In the genomic region with DNA sequence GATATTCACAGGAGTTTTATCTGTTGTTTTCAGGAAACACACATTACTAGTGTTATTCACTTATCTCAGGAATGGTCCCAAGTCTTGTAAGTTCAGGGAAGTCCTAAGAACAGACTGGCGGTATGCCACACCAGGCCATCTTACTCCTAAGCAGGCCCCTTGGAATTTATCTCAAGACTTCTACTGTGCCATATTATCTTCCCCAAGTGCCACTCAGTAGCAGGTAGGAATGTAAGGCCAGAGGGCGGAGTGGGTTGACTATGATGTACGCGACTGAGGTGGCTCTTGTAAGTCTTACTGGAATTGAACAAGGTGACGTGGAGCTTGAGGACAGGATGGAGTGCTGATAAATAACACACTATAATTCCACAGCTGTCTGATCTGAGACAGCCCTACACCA, we compare ENCODE assay signal across 17 mouse cellular contexts.
"Had no signal": no experiment of that assay in that cellular context is flagged by ENCODE, and none has a peak within 500 bp of the region (broad histone marks: within the 10 kb centered on the region; RNA-seq: fewer than 3 reads in every experiment).

No protein-coding gene starts in this region.

- H3K4me3 ChIP-seq: liver, embryonic 12.5 days; midbrain, embryonic 10.5 days; midbrain, embryonic 12.5 days; myocyte; neural tube, embryonic 13.5 days; neural tube, embryonic 15.5 days had no signal

- H3K36me3 ChIP-seq: liver, embryonic 12.5 days; midbrain, embryonic 10.5 days; midbrain, embryonic 12.5 days; neural tube, embryonic 13.5 days; neural tube, embryonic 15.5 days had no signal

- ATAC-seq: liver, embryonic 12.5 days; midbrain, embryonic 16.5 days had no signal

- H3K9me3 ChIP-seq: liver, embryonic 12.5 days; midbrain, embryonic 10.5 days; midbrain, embryonic 12.5 days; neural tube, embryonic 13.5 days; neural tube, embryonic 15.5 days had no signal

- H3K9ac ChIP-seq: liver, embryonic 12.5 days; liver, embryonic 14.5 days; midbrain, embryonic 12.5 days; neural tube, embryonic 13.5 days; neural tube, embryonic 15.5 days had no signal

- H3K27ac ChIP-seq: liver, embryonic 12.5 days; liver, embryonic 14.5 days; midbrain, embryonic 10.5 days; midbrain, embryonic 12.5 days; neural tube, embryonic 13.5 days; neural tube, embryonic 15.5 days had no signal

- H3K27me3 ChIP-seq: liver, embryonic 12.5 days; midbrain, embryonic 12.5 days; neural tube, embryonic 13.5 days; neural tube, embryonic 15.5 days had no signal

- H3K4me2 ChIP-seq: liver, embryonic 12.5 days; midbrain, embryonic 12.5 days; neural tube, embryonic 13.5 days; neural tube, embryonic 15.5 days had no signal

- DNase-seq: midbrain, embryonic 14.5 days; retina, postnatal 1 day; right cerebral cortex, adult 18-20 months; right cerebral cortex, postnatal 25 days; right cerebral cortex, postnatal 4 days; spleen, adult 18-20 months; thymus, adult 2 months; thymus, postnatal 25 days; thymus, postnatal 4 days had no signal

- H3K4me1 ChIP-seq: liver, embryonic 12.5 days; midbrain, embryonic 10.5 days; midbrain, embryonic 12.5 days had no signal
